Mouse (Mus musculus): ENCODE measurements at regions not wholly inside any gene's neighbourhood (a gene's known extent, or its start where the extent isn't known, plus 50 kb on each side); places are given as distances from the start of the nearest gene placed in this dataset.
"Not testable (repeated sequence)": the region's sequence is repeated elsewhere in the genome, so short reads cannot be mapped to it uniquely, and the experiment has no call there.

GRCm38 (mm10) chr4:18796395-18796740 lies 808.9 kb upstream of the Gm12353 start:
- ATAC-seq (ENCODE audit: insufficient number of reproducible peaks, insufficient read depth, low FRiP score, low read depth): no peak; the same call in 1 of the 2 replicates

DNA sequence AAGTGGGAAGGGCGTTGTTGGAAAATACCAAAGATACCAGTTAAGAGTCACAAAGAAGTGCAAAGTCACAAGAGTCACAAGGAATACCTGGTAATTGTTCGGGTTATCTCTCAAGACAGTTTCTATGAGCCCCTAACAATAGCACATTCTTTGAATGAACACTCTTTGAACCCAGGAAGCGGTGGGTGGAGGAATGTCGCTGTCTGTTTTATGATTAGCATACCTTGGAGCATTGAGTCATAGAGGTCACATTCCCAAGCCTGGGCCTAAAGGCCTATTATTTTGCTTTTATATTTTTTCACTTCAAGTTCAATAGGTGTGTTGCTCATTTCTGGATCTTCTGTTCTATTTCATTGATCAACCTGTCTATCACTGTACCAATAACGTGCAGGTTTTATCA lies 802.1 kb upstream of the Gm12353 start:
- not testable (repeated sequence) for H3K9ac ChIP-seq (replicated peaks; ENCODE audit: low read depth, low read length); H3K27me3 ChIP-seq (ENCODE audit: control insufficient read depth, insufficient read depth, low read length); ATAC-seq (ENCODE audit: insufficient number of reproducible peaks, insufficient read depth, low FRiP score, low read depth); H3K4me2 ChIP-seq (replicated peaks; ENCODE audit: low read depth, low read length); H3K4me3 ChIP-seq (ENCODE audit: low read depth, low read length); H3K9me3 ChIP-seq (ENCODE audit: control insufficient read depth, low read depth, low read length); H3K4me1 ChIP-seq (ENCODE audit: control insufficient read depth, insufficient read depth, low read length); H3K36me3 ChIP-seq (ENCODE audit: control insufficient read depth, insufficient read depth, low read length); H3K27ac ChIP-seq (ENCODE audit: low read length)
- 93% methylated on average over 5 of the region's 5 CpGs for WGBS

More at GRCm38 (mm10) chr4:18796395-18796740, 808.9 kb upstream of the Gm12353 start:
- Histone ChIP-seq H3K27me3 (ENCODE audit: control insufficient read depth, insufficient read depth, low read length) (no peaks in the 10 kb centered on the region), H3K4me2 (replicated peaks; ENCODE audit: low read depth, low read length) (no peak overlapping the region), H3K36me3 (ENCODE audit: control insufficient read depth, insufficient read depth, low read length) (no peaks in the 10 kb centered on the region), H3K9me3 (ENCODE audit: control insufficient read depth, low read depth, low read length) (no peaks in the 10 kb centered on the region), H3K27ac (ENCODE audit: low read length) (peak overlapping the region; percentile 69; the same call in 1 of the 2 replicates), H3K9ac (replicated peaks; ENCODE audit: low read depth, low read length) (no peak overlapping the region), H3K4me1 (ENCODE audit: control insufficient read depth, insufficient read depth, low read length) (no peaks in the 10 kb centered on the region), H3K4me3 (ENCODE audit: low read depth, low read length) (no peak overlapping the region)
- WGBS: 43% methylated on average over 2 of the region's 2 CpGs

All from stomach, embryonic 14.5 days (tissue).